Mouse (Mus musculus) MEL (cell line): ENCODE data around the gene Zfyve26. TPM values are rescaled to one million over a fixed set of nuclear protein-coding genes. Genes with fewer than 3 reads are reported as not detected.

Source experiments
- DNase-seq: peaks from one replicate; pipeline ENCODE4 v3.0.0; 2011; ENCODE audit warnings: low read depth, low spot score
- H3K27ac ChIP-seq: 2 replicates; pipeline ENCODE4 v1.5.1; 2012; ENCODE audit warnings: low read depth, mild to moderate bottlenecking, control low read depth, low read length, moderate library complexity; ENCODE audit not compliant: control insufficient read depth
- H3K27me3 ChIP-seq, 2 experiments: fragments of 150-350 bp in 1 of 2; sonication (generic) in 1 of 2; 2 replicates each; pipeline ENCODE4 v1.6.1; 2012; ENCODE audit warnings: low read length in 2 of 2, mild to moderate bottlenecking in 2 of 2, improper control_type of control experiment in 1 of 2, moderate library complexity in 1 of 2; ENCODE audit not compliant: insufficient read depth in 2 of 2, control insufficient read depth in 1 of 2
- H3K36me3 ChIP-seq, 2 experiments: 2 replicates each; pipeline ENCODE4 v1.6.1; 2012 to 2014; ENCODE audit warnings: low read length in 2 of 2, improper control_type of control experiment in 1 of 2, inconsistent platforms in 1 of 2, mild to moderate bottlenecking in 1 of 2; ENCODE audit not compliant: insufficient read depth in 2 of 2, control insufficient read depth in 1 of 2
- H3K4me1 ChIP-seq, 2 experiments: fragments of 150-350 bp in 1 of 2; sonication (generic) in 1 of 2; 2 replicates each; pipeline ENCODE4 v1.6.1; 2012; ENCODE audit warnings: low read length in 2 of 2, improper control_type of control experiment in 1 of 2, mild to moderate bottlenecking in 1 of 2; ENCODE audit not compliant: insufficient read depth in 2 of 2, control insufficient read depth in 1 of 2
- H3K4me3 ChIP-seq, 2 experiments: fragments of 150-350 bp in 1 of 2; sonication (generic) in 1 of 2; 2 replicates each; pipeline ENCODE4 v1.5.1; 2012; ENCODE audit warnings: low read depth in 2 of 2, low read length in 2 of 2, mild to moderate bottlenecking in 2 of 2, moderate library complexity in 2 of 2, control low read depth in 1 of 2, improper control_type of control experiment in 1 of 2; ENCODE audit not compliant: control insufficient read depth in 1 of 2, insufficient read depth in 1 of 2
- H3K79me2 ChIP-seq: 2 replicates; pipeline ENCODE4 v1.6.1; 2012; ENCODE audit warnings: mild to moderate bottlenecking, low read length, moderate library complexity; ENCODE audit not compliant: control insufficient read depth, poor library complexity, insufficient read depth
- H3K9ac ChIP-seq: 2 replicates; pipeline ENCODE4 v1.6.1; 2012; ENCODE audit warnings: low read depth, mild to moderate bottlenecking, control low read depth, low read length, moderate library complexity; ENCODE audit not compliant: control insufficient read depth, poor library complexity, severe bottlenecking
- H3K9me3 ChIP-seq: fragments of 150-350 bp; sonication (generic); replicated peaks from 2 replicates; pipeline ENCODE4 v1.6.1; 2012; ENCODE audit warnings: mild to moderate bottlenecking, low read length, improper control_type of control experiment, moderate library complexity; ENCODE audit not compliant: insufficient read depth
- BHLHE40 ChIP-seq: IDR thresholded peaks from 2 replicates; pipeline ENCODE4 v1.6.1; 2012; ENCODE audit warnings: low read depth, mild to moderate bottlenecking, inconsistent platforms, low read length, improper control_type of control experiment, borderline replicate concordance
- CHD2 ChIP-seq: IDR thresholded peaks from 2 replicates; pipeline ENCODE4 v1.6.1; 2011; ENCODE audit warnings: low read length, improper control_type of control experiment
- CTCF ChIP-seq, 3 experiments: IDR thresholded peaks in 2 of 3; conservative IDR thresholded peaks in 1 of 3; 2 replicates each; pipeline ENCODE4 v1.5.1; 2011 to 2012; ENCODE audit warnings: low read length in 3 of 3, low read depth in 2 of 3, mild to moderate bottlenecking in 2 of 3, improper control_type of control experiment in 1 of 3, inconsistent platforms in 1 of 3, mixed read lengths in 1 of 3, moderate library complexity in 1 of 3; ENCODE audit not compliant: control insufficient read depth in 1 of 3, insufficient read depth in 1 of 3, poor library complexity in 1 of 3, severe bottlenecking in 1 of 3
- ELF1 ChIP-seq: IDR thresholded peaks from 2 replicates; pipeline ENCODE4 v1.6.1; 2014; ENCODE audit warnings: low read depth, mild to moderate bottlenecking, inconsistent platforms, low read length, improper control_type of control experiment, moderate library complexity
- ETS1 ChIP-seq: IDR thresholded peaks from 2 replicates; pipeline ENCODE4 v1.6.1; 2012; ENCODE audit warnings: low read depth, mild to moderate bottlenecking, inconsistent platforms, low read length, improper control_type of control experiment, moderate library complexity
- GABPA ChIP-seq: IDR thresholded peaks from 2 replicates; pipeline ENCODE4 v1.6.1; 2012; ENCODE audit warnings: low read depth, mild to moderate bottlenecking, inconsistent platforms, low read length, improper control_type of control experiment, moderate library complexity
- GATA1 ChIP-seq: IDR thresholded peaks from 2 replicates; pipeline ENCODE4 v1.6.1; 2011; ENCODE audit warnings: low read depth, low read length, improper control_type of control experiment
- HCFC1 ChIP-seq: IDR thresholded peaks from 2 replicates; pipeline ENCODE4 v1.6.1; 2012; ENCODE audit warnings: low read depth, mild to moderate bottlenecking, inconsistent platforms, low read length, improper control_type of control experiment, moderate library complexity
- JUND ChIP-seq: IDR thresholded peaks from 2 replicates; pipeline ENCODE4 v1.6.1; 2011; ENCODE audit warnings: low read depth, mild to moderate bottlenecking, improper control_type of control experiment, low read length
- KAT2A ChIP-seq: conservative IDR thresholded peaks from 2 replicates; pipeline ENCODE4 v1.6.1; 2012; ENCODE audit warnings: low read depth, low read length, improper control_type of control experiment, inconsistent platforms
- MAX ChIP-seq: IDR thresholded peaks from 2 replicates; pipeline ENCODE4 v1.6.1; 2011; ENCODE audit warnings: low read length, improper control_type of control experiment
- MYB ChIP-seq: IDR thresholded peaks from 2 replicates; pipeline ENCODE4 v1.6.1; 2011; ENCODE audit warnings: mild to moderate bottlenecking, low read depth, low read length, improper control_type of control experiment
- MYC ChIP-seq: IDR thresholded peaks from 2 replicates; pipeline ENCODE4 v1.6.1; 2011; ENCODE audit warnings: low read depth, mild to moderate bottlenecking, low read length, improper control_type of control experiment, moderate library complexity
- NRF1 ChIP-seq: IDR thresholded peaks from 2 replicates; pipeline ENCODE4 v1.6.1; 2014; ENCODE audit warnings: low read depth, mild to moderate bottlenecking, inconsistent platforms, low read length, improper control_type of control experiment, moderate library complexity; ENCODE audit not compliant: poor library complexity, insufficient read depth, severe bottlenecking
- POLR2A ChIP-seq, 2 experiments: IDR thresholded peaks; 2 replicates each; pipeline ENCODE4 v1.6.1; 2011 to 2012; ENCODE audit warnings: low read length in 2 of 2, mild to moderate bottlenecking in 2 of 2, control low read depth in 1 of 2, improper control_type of control experiment in 1 of 2, low read depth in 1 of 2, moderate library complexity in 1 of 2; ENCODE audit not compliant: control insufficient read depth in 1 of 2, insufficient read depth in 1 of 2, poor library complexity in 1 of 2
- SIN3A ChIP-seq: IDR thresholded peaks from 2 replicates; pipeline ENCODE4 v1.6.1; 2012; ENCODE audit warnings: low read length, improper control_type of control experiment, inconsistent platforms
- TBP ChIP-seq: IDR thresholded peaks from 2 replicates; pipeline ENCODE4 v1.8.0; 2011; ENCODE audit warnings: low read depth, low read length, improper control_type of control experiment
- TCF12 ChIP-seq: IDR thresholded peaks from 2 replicates; pipeline ENCODE4 v1.6.1; 2014; ENCODE audit warnings: low read depth, mild to moderate bottlenecking, inconsistent platforms, low read length, improper control_type of control experiment, moderate library complexity
- UBTF ChIP-seq: IDR thresholded peaks from 2 replicates; pipeline ENCODE4 v1.6.1; 2012; ENCODE audit warnings: low read depth, mild to moderate bottlenecking, inconsistent platforms, low read length, improper control_type of control experiment, moderate library complexity, borderline replicate concordance; ENCODE audit not compliant: insufficient read depth
- USF1 ChIP-seq: IDR thresholded peaks from 2 replicates; pipeline ENCODE4 v1.6.1; 2014; ENCODE audit warnings: low read depth, mild to moderate bottlenecking, inconsistent platforms, low read length, improper control_type of control experiment, moderate library complexity
- ZC3H11A ChIP-seq: IDR thresholded peaks from 2 replicates; pipeline ENCODE4 v1.6.1; 2012; ENCODE audit warnings: low read depth, mild to moderate bottlenecking, inconsistent platforms, low read length, improper control_type of control experiment
- ZMIZ1 ChIP-seq: IDR thresholded peaks from 2 replicates; pipeline ENCODE4 v1.6.1; 2012; ENCODE audit warnings: low read depth, mild to moderate bottlenecking, inconsistent platforms, low read length, improper control_type of control experiment, moderate library complexity
- ZNF384 ChIP-seq: IDR thresholded peaks from 2 replicates; pipeline ENCODE4 v1.6.1; 2012; ENCODE audit warnings: low read depth, mild to moderate bottlenecking, inconsistent platforms, low read length, improper control_type of control experiment
- polyA plus RNA-seq, 2 experiments: library from polyadenylated mRNA; stranded (reverse) in 1 of 2; unstranded in 1 of 2; fragments of >175 nt in 1 of 2; fragments of >200 nt in 1 of 2; gene quantifications; 2 replicates each; pipeline versions ENCODE4 v1.2.1 to v1.2.4; 2012; ENCODE audit warnings: low replicate concordance in 2 of 2, low read depth in 1 of 2; ENCODE audit not compliant: insufficient read length in 2 of 2, insufficient read depth in 1 of 2, missing spikeins in 1 of 2
- total RNA-seq: library from RNA; depleted of rRNA; stranded (reverse); fragments of 300-350 nt; gene quantifications from 2 replicates; pipeline ENCODE4 v1.2.3, GENCODE M21; 2012

Zfyve26 gene
- total and polyA plus RNA-seq, 3 experiments, result 7.2 to 110 (median 16.2) TPM

DNA sequence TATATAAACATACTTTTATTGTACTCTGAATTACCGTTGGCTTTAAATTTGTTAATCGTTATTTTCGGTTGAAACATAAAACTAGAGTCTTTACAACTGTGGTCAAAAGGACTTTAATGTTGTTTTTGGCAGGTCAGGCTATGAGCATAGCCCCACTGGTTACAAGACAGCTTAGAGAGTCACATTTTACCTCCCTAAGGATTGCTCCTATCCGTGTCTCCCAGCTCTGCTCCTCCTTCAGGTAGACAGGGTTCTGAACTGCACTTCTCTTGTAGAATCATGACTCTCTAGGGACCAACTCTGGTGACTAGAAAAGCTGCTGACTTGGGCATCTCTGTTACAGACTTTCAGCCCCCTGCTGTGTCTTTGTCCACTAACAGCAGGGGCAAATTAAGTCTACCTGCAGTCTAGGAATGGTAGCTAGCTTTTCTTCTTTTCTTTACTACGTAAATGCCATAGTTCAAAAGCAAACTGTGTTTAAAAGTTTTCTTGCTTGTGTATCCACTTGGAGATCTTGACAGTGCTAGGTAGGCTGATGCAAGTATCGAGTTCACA is 45.3 kb upstream of the Zfyve26 start:
- no peaks in the 10 kb centered on the region for H3K4me1 ChIP-seq
- TF ChIP-seq POLR2A (IDR thresholded peaks at IDR 0.05; ENCODE audit: control insufficient read depth in 1 of 2, insufficient read depth in 1 of 2, low read depth in 1 of 2, low read length in 2 of 2, poor library complexity in 1 of 2) (no peak), MAX (no peak), ETS1 (no peak), CHD2 (no peak), ZNF384 (no peak), HCFC1 (no peak)
- no peaks in the 10 kb centered on the region for H3K79me2 ChIP-seq
- no peaks in the 10 kb centered on the region for H3K27me3 ChIP-seq
- no peak overlapping the region for H3K27ac ChIP-seq
- no peak overlapping the region for H3K9ac ChIP-seq
- no peaks in the 10 kb centered on the region for H3K9me3 ChIP-seq
- no peak overlapping the region for H3K4me3 ChIP-seq
- H3K36me3 ChIP-seq, result no peaks in the 10 kb centered on the region; a peak in 1 of 4 replicates
- no peak for DNase-seq

DNA sequence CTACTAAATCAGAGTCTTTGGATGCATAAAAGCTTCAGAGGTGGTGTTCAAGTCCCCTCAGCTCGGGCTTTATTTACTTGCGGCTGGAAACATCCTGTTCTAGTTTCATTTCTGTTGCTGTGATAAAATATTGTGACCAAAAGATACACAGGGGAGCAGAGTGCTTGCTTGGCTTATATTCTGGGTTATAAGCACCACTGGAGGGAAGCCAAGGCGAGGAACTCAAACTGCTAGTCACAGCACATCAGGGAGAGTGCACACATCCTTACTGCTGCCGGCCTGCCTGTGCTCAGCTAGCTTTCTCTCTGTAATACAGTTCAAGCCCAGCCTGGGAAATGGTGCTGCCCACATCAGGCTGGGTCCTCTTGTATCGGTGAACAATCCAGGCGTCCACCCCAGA is 44.4 kb upstream of the Zfyve26 start:
- Histone ChIP-seq H3K4me1 (no peaks in the 10 kb centered on the region), H3K79me2 (no peaks in the 10 kb centered on the region), H3K9me3 (no peaks in the 10 kb centered on the region), H3K27me3 (no peaks in the 10 kb centered on the region), H3K4me3 (no peak overlapping the region), H3K36me3 (no peaks in the 10 kb centered on the region; a peak in 1 of 4 replicates)
- DNase-seq, result no peak
- TF ChIP-seq CHD2 (no peak), GABPA (no peak), TCF12 (no peak), MYC (no peak), CTCF (IDR thresholded peaks at IDR 0.05 in 2 of 3, conservative IDR thresholded peaks at IDR 0.05 in 1 of 3; ENCODE audit: control insufficient read depth in 1 of 3, insufficient read depth in 1 of 3, low read depth in 2 of 3, low read length in 3 of 3, poor library complexity in 1 of 3, severe bottlenecking in 1 of 3) (no peak), JUND (no peak), POLR2A (IDR thresholded peaks at IDR 0.05; ENCODE audit: control insufficient read depth in 1 of 2, insufficient read depth in 1 of 2, low read depth in 1 of 2, low read length in 2 of 2, poor library complexity in 1 of 2) (no peak), ELF1 (no peak)
- TF ChIP-seq, all 39 proteins: peak for 0
- Histone ChIP-seq H3K9ac (no peak overlapping the region), H3K27ac (no peak overlapping the region)

DNA sequence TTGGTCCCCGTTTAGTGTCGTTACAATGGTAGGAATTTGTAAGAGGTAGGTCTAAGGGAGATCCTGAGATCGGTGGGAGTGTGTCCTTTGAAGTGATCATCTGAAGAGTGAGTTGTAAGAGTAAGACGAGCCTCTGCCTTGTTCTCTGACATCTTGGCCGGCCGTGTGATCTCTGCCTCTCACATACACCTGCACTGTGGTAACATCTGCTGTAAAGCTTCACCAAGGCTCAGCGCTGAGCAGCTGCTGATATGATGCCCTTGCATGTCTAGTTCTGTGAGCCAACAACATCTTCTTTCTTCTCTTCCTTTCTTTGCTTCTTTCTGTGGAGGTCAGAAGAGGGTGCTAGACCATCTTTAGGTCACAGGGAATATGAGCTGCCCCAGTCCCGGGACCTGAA is 42.7 kb upstream of the Zfyve26 start:
- no peak overlapping the region for H3K4me3 ChIP-seq
- H3K9ac ChIP-seq, result no peak overlapping the region
- H3K27ac ChIP-seq, result no peak overlapping the region
- no peaks in the 10 kb centered on the region for H3K27me3 ChIP-seq
- TF ChIP-seq KAT2A, result no peak
- no peak for TF ChIP-seq BHLHE40
- no peak for TF ChIP-seq SIN3A
- TF ChIP-seq TBP, result no peak
- no peak for TF ChIP-seq USF1
- no peak for TF ChIP-seq MYB
- no peak for TF ChIP-seq GATA1
- no peak for TF ChIP-seq NRF1
- no peak for TF ChIP-seq ZC3H11A
- TF ChIP-seq CHD2, result no peak
- no peak for TF ChIP-seq UBTF
- TF ChIP-seq JUND, result no peak
- no peak for TF ChIP-seq ZMIZ1
- TF ChIP-seq GABPA, result no peak
- DNase-seq, result no peak
- H3K4me1 ChIP-seq, result no peaks in the 10 kb centered on the region
- peaks cover 0 to 4% of the 10 kb centered on the region in 2 experiments; a peak in 2 of 4 replicates for H3K36me3 ChIP-seq
- no peaks in the 10 kb centered on the region for H3K79me2 ChIP-seq
- H3K9me3 ChIP-seq, result no peaks in the 10 kb centered on the region
